Mouse (Mus musculus) ES-E14 (cell line): ENCODE measurements around the gene Tti1. TPM values are rescaled to one million over a fixed set of nuclear protein-coding genes. Genes with fewer than 3 reads are reported as not detected.

Experiments used
- DNase-seq: peaks from one replicate; pipeline ENCODE4 v3.0.0-alpha.2; 2013; ENCODE audit warnings: low read depth, low spot score
- H3K27ac ChIP-seq: 2 replicates; pipeline ENCODE4 v1.5.1; 2012; ENCODE audit warnings: low read depth, mild to moderate bottlenecking, low read length, moderate library complexity, mixed read lengths; ENCODE audit not compliant: poor library complexity, insufficient read depth, severe bottlenecking
- H3K36me3 ChIP-seq: 2 replicates; pipeline ENCODE4 v1.6.1; 2012; ENCODE audit warnings: mild to moderate bottlenecking, low read length, moderate library complexity, mixed read lengths; ENCODE audit not compliant: control insufficient read depth, poor library complexity, insufficient read depth, severe bottlenecking
- H3K4me1 ChIP-seq, 2 experiments: fragments of 150-350 bp in 1 of 2; sonication (generic) in 1 of 2; 2 replicates each; pipeline ENCODE4 v1.6.1; 2012; ENCODE audit warnings: low read length in 2 of 2, mild to moderate bottlenecking in 1 of 2, mixed read lengths in 1 of 2; ENCODE audit not compliant: control insufficient read depth in 2 of 2, insufficient read depth in 2 of 2, poor library complexity in 1 of 2
- H3K4me3 ChIP-seq, 2 experiments: fragments of 150-350 bp in 1 of 2; sonication (generic) in 1 of 2; 2 replicates each; pipeline ENCODE4 v1.5.1; 2012; ENCODE audit warnings: low read length in 2 of 2, low read depth in 1 of 2, mild to moderate bottlenecking in 1 of 2, mixed read lengths in 1 of 2; ENCODE audit not compliant: insufficient read depth in 1 of 2, poor library complexity in 1 of 2, severe bottlenecking in 1 of 2
- H3K9ac ChIP-seq: 2 replicates; pipeline ENCODE4 v1.6.1; 2012; ENCODE audit warnings: low read depth, mild to moderate bottlenecking, low read length, mixed read lengths; ENCODE audit not compliant: poor library complexity, insufficient read depth, severe bottlenecking
- H3K9me3 ChIP-seq: fragments of 150-350 bp; sonication (generic); 2 replicates; pipeline ENCODE4 v1.6.1; 2012; ENCODE audit warnings: low read depth, mild to moderate bottlenecking, low read length; ENCODE audit not compliant: control insufficient read depth, insufficient read depth
- CHD2 ChIP-seq: IDR thresholded peaks from 2 replicates; pipeline ENCODE4 v1.6.1; 2014; ENCODE audit warnings: mild to moderate bottlenecking, low read depth, low read length, inconsistent platforms
- HCFC1 ChIP-seq: IDR thresholded peaks from 2 replicates; pipeline ENCODE4 v1.6.1; 2012; ENCODE audit warnings: low read length, inconsistent platforms, borderline replicate concordance; ENCODE audit not compliant: insufficient read depth
- MAFK ChIP-seq: IDR thresholded peaks from 2 replicates; pipeline ENCODE4 v1.6.1; 2014; ENCODE audit warnings: mild to moderate bottlenecking, low read depth, low read length, inconsistent platforms; ENCODE audit not compliant: insufficient read depth
- ZC3H11A ChIP-seq: IDR thresholded peaks from 2 replicates; pipeline ENCODE4 v1.6.1; 2012; ENCODE audit warnings: low read depth, mild to moderate bottlenecking, inconsistent platforms, low read length, borderline replicate concordance
- ZNF384 ChIP-seq: IDR thresholded peaks from 2 replicates; pipeline ENCODE4 v1.6.1; 2012; ENCODE audit warnings: low read depth, low read length, inconsistent platforms
- in situ Hi-C, 2 experiments: fragments of 600-800 bp; cut with MboI; formaldehyde crosslinking; loops; one replicate each; pipeline ENCODE4 v1.15.1; 2025; ENCODE audit warnings: low sequenced_read_pairs in 2 of 2, inconsistent platforms in 1 of 2; ENCODE audit not compliant: unreplicated experiment in 2 of 2
- total RNA-seq: library from RNA; depleted of rRNA; stranded (reverse); fragments of 300-350 nt; gene quantifications from 2 replicates; pipeline ENCODE4 v1.2.3, GENCODE M21; 2012

Tti1 gene
- total RNA-seq, 1 experiment = 25.3 TPM

DNA sequence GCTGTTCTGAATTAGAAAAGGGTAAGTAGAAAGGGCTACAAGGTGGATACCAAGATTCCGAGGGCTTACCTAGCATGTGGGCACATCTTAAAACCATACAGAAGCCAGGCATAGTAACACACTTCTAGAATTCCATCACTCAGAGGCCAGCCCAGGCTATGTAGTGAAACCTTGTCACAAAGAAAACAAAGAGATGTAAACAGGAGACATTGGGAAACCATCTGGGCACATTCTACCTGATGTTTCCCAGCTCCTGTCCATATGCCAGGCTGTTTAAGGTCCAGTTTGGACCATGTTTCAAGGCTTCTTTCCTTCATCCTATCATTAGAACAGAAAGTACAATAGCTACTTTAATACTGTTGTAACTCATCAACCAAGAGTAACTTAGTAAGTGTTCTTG lies 9.3 kb upstream of the Tti1 start:
- H3K9me3 ChIP-seq = no peaks in the 10 kb centered on the region
- TF ChIP-seq ZNF384 = no peak
- no peak for TF ChIP-seq MAFK
- no peak overlapping the region for H3K9ac ChIP-seq
- in situ Hi-C loops = no loop called here
- H3K4me1 ChIP-seq = no peaks in the 10 kb centered on the region
- DNase-seq = no peak
- no peak overlapping the region for H3K27ac ChIP-seq
- H3K36me3 ChIP-seq = peaks cover 4% of the 10 kb centered on the region; the same call in 1 of the 2 replicates
- no peak overlapping the region for H3K4me3 ChIP-seq

DNA sequence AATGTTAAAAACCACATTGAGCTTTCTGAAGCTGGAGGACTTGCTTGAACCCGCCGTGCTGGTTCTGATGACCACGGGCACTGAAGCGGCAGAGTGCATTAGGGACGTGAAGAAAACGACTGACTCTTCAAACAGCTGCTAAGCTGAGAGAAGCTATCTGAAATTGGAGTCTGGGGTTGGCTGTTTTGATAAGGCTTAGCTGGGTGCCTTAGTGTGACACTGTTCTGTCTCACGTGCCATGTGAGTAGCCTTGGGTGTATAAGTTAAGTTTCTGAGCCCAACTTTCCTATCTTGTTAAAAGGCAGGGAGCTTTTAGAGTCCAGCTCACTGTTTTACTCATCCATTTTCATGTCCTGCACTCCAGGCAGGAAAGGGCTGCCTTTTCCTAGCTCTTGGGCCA lies 8.7 kb upstream of the Tti1 start:
- no peaks in the 10 kb centered on the region for H3K4me1 ChIP-seq
- DNase-seq = no peak
- TF ChIP-seq HCFC1 (no peak), MAFK (no peak), ZNF384 (no peak), ZC3H11A (no peak), CHD2 (no peak)
- H3K9me3 ChIP-seq = no peaks in the 10 kb centered on the region
- no peak overlapping the region for H3K4me3 ChIP-seq
- in situ Hi-C loops = no loop called here
- no peak overlapping the region for H3K9ac ChIP-seq
- no peak overlapping the region for H3K27ac ChIP-seq
- H3K36me3 ChIP-seq = peaks cover 4% of the 10 kb centered on the region; the same call in 1 of the 2 replicates

DNA sequence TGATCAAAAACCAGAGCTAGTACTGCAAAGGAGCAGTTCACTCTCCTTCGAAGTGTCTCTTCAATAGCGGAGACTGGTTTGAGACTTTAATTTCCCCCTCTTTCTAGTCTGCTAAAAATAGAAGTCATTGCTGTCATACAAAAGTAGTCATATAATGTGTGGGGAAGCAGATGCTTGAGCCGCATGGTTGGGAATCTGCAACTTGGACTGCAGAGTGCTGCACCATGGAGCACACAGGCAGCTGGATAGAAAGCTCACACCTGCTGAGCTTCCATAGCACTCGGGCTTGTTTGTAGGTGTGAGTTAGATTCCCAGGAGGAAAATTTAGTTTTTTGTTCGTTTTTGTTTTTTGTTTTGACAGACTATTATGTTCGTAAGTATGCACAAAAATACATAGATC lies 8.2 kb upstream of the Tti1 start:
- H3K4me3 ChIP-seq = no peak overlapping the region
- H3K9me3 ChIP-seq = no peaks in the 10 kb centered on the region
- no peak overlapping the region for H3K27ac ChIP-seq
- no peak overlapping the region for H3K9ac ChIP-seq
- in situ Hi-C loops = no loop called here
- H3K4me1 ChIP-seq = no peaks in the 10 kb centered on the region
- H3K36me3 ChIP-seq = peaks cover 4% of the 10 kb centered on the region; the same call in 1 of the 2 replicates
- DNase-seq = no peak
- TF ChIP-seq ZC3H11A (no peak), HCFC1 (no peak), MAFK (no peak), CHD2 (no peak), ZNF384 (no peak)

DNA sequence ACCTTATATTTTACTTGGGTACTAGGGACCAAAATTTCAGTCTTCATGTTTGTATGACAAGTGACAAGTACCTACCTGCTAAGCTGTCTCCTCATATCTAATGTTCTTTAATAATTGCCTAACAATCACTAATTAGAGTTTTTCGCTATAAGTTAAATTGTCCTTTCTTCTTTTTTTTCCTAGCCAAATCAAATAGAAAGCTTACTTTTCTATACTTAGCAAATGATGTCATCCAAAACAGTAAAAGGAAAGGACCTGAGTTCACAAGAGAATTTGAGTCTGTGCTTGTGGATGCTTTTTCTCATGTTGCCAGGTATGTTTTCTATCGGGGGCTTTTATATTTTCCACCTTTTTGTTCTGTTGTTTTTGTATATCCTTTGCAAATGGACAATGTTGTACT lies 7.6 kb upstream of the Tti1 start:
- no peaks in the 10 kb centered on the region for H3K4me1 ChIP-seq
- H3K27ac ChIP-seq = no peak overlapping the region
- H3K36me3 ChIP-seq = peaks cover 4% of the 10 kb centered on the region; the same call in 1 of the 2 replicates
- in situ Hi-C loops = no loop called here
- no peak overlapping the region for H3K9ac ChIP-seq
- no peaks in the 10 kb centered on the region for H3K9me3 ChIP-seq
- TF ChIP-seq MAFK = no peak
- no peak for TF ChIP-seq ZNF384
- TF ChIP-seq CHD2 = no peak
- no peak for TF ChIP-seq HCFC1
- no peak for TF ChIP-seq ZC3H11A
- H3K4me3 ChIP-seq = no peak overlapping the region
- DNase-seq = no peak

DNA sequence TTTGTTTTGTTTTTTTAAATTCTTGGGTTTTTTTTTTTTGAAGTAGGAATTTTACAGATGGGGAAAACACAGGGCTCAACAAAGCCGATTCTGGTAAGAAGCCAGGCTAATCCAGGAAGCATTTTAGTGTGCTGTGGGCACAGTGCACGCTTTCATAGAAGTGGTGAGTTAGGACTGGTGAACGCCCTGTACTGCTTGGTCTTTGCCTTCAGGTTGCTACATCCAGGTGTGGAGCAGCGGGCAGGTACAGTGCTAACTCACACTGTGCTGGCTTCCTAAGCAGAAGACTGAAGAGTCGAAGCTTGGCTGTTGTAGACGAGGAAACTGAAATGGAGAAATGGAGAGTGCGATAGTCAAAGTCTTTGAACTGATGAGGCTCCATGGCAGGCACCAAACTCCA lies 1.8 kb upstream of the Tti1 start:
- H3K9ac ChIP-seq = peak overlapping the region; percentile 63; the same call in 1 of the 2 replicates
- peaks cover 0 to 6% of the 10 kb centered on the region in 2 experiments; a peak in 3 of 4 replicates for H3K4me1 ChIP-seq
- in situ Hi-C loops = no loop called here
- no peaks in the 10 kb centered on the region for H3K36me3 ChIP-seq
- H3K4me3 ChIP-seq = peak overlapping the region in 1 of 2 experiments; percentile 98; a peak in 3 of 4 replicates
- H3K9me3 ChIP-seq = no peaks in the 10 kb centered on the region
- no peak for TF ChIP-seq HCFC1
- TF ChIP-seq CHD2 = no peak
- TF ChIP-seq MAFK = no peak
- no peak for TF ChIP-seq ZNF384
- TF ChIP-seq ZC3H11A = no peak
- no peak overlapping the region for H3K27ac ChIP-seq
- no peak for DNase-seq
